Mouse (Mus musculus): Measurements from ENCODE around the gene Gm5134. TPM values are rescaled to one million over a fixed set of nuclear protein-coding genes. Genes with fewer than 3 reads are reported as not detected.

The Gm5134 gene
- total RNA-seq, 1 experiment, result 4.2 TPM

- H3K27ac ChIP-seq (ENCODE audit: insufficient read depth, low read depth, low read length, poor library complexity, severe bottlenecking), result no peak overlapping the region
- in situ Hi-C loops (cut with MboI; ENCODE audit: low sequenced_read_pairs in 2 of 2, unreplicated experiment in 2 of 2), result no loop called here
- H3K9ac ChIP-seq (ENCODE audit: insufficient read depth, low read depth, low read length, poor library complexity, severe bottlenecking), result no peak overlapping the region
- no peaks in the 10 kb centered on the region for H3K9me3 ChIP-seq (ENCODE audit: control insufficient read depth, insufficient read depth, low read depth, low read length)
- peaks cover 24% of the 10 kb centered on the region for H3K36me3 ChIP-seq (ENCODE audit: control insufficient read depth, insufficient read depth, low read length, poor library complexity, severe bottlenecking)
- DNase-seq (ENCODE audit: low read depth, low spot score), result no peak
- TF ChIP-seq MAFK (IDR thresholded peaks at IDR 0.05; ENCODE audit: insufficient read depth, low read depth, low read length) (no peak), ZNF384 (IDR thresholded peaks at IDR 0.05; ENCODE audit: low read depth, low read length) (no peak), HCFC1 (IDR thresholded peaks at IDR 0.05; ENCODE audit: borderline replicate concordance, insufficient read depth, low read length) (no peak), ZC3H11A (IDR thresholded peaks at IDR 0.05; ENCODE audit: borderline replicate concordance, low read depth, low read length) (no peak), CHD2 (IDR thresholded peaks at IDR 0.05; ENCODE audit: low read depth, low read length) (no peak)
- peak overlapping the region in 1 of 2 experiments; percentile 3; a peak in 1 of 4 replicates for H3K4me3 ChIP-seq (ENCODE audit: insufficient read depth in 1 of 2, low read depth in 1 of 2, low read length in 2 of 2, poor library complexity in 1 of 2, severe bottlenecking in 1 of 2)
- H3K4me1 ChIP-seq (ENCODE audit: control insufficient read depth in 2 of 2, insufficient read depth in 2 of 2, low read length in 2 of 2, poor library complexity in 1 of 2), result peaks cover 9 to 10% of the 10 kb centered on the region in 2 experiments
These were observed 81.0 kb downstream of the Gm5134 start for GRCm38 (mm10) chr10:76035277-76035676.

- no peak for DNase-seq (ENCODE audit: low read depth, low spot score)
- Histone ChIP-seq H3K4me1 (ENCODE audit: control insufficient read depth in 2 of 2, insufficient read depth in 2 of 2, low read length in 2 of 2, poor library complexity in 1 of 2) (peaks cover 7 to 11% of the 10 kb centered on the region in 2 experiments), H3K27ac (ENCODE audit: insufficient read depth, low read depth, low read length, poor library complexity, severe bottlenecking) (peak overlapping the region; percentile 38; the same call in 1 of the 2 replicates), H3K4me3 (ENCODE audit: insufficient read depth in 1 of 2, low read depth in 1 of 2, low read length in 2 of 2, poor library complexity in 1 of 2, severe bottlenecking in 1 of 2) (peak overlapping the region in 1 of 2 experiments; percentile 30; a peak in 1 of 4 replicates), H3K9me3 (ENCODE audit: control insufficient read depth, insufficient read depth, low read depth, low read length) (no peaks in the 10 kb centered on the region), H3K9ac (ENCODE audit: insufficient read depth, low read depth, low read length, poor library complexity, severe bottlenecking) (peak overlapping the region; percentile 15; the same call in 1 of the 2 replicates), H3K36me3 (ENCODE audit: control insufficient read depth, insufficient read depth, low read length, poor library complexity, severe bottlenecking) (peaks cover 34% of the 10 kb centered on the region)
- TF ChIP-seq ZNF384 (IDR thresholded peaks at IDR 0.05; ENCODE audit: low read depth, low read length) (no peak), CHD2 (IDR thresholded peaks at IDR 0.05; ENCODE audit: low read depth, low read length) (no peak), MAFK (IDR thresholded peaks at IDR 0.05; ENCODE audit: insufficient read depth, low read depth, low read length) (no peak), HCFC1 (IDR thresholded peaks at IDR 0.05; ENCODE audit: borderline replicate concordance, insufficient read depth, low read length) (no peak), ZC3H11A (IDR thresholded peaks at IDR 0.05; ENCODE audit: borderline replicate concordance, low read depth, low read length) (no peak)
- in situ Hi-C loops (cut with MboI; ENCODE audit: low sequenced_read_pairs in 2 of 2, unreplicated experiment in 2 of 2), result no loop called here
These were observed 82.6 kb downstream of the Gm5134 start for GRCm38 (mm10) chr10:76036962-76037361.

- in situ Hi-C loops (cut with MboI; ENCODE audit: low sequenced_read_pairs in 2 of 2, unreplicated experiment in 2 of 2), result no loop called here
- Histone ChIP-seq H3K9ac (ENCODE audit: insufficient read depth, low read depth, low read length, poor library complexity, severe bottlenecking) (peak overlapping the region; percentile 38; the same call in 1 of the 2 replicates), H3K9me3 (ENCODE audit: control insufficient read depth, insufficient read depth, low read depth, low read length) (no peaks in the 10 kb centered on the region), H3K36me3 (ENCODE audit: control insufficient read depth, insufficient read depth, low read length, poor library complexity, severe bottlenecking) (peaks cover 16% of the 10 kb centered on the region), H3K4me1 (ENCODE audit: control insufficient read depth in 2 of 2, insufficient read depth in 2 of 2, low read length in 2 of 2, poor library complexity in 1 of 2) (peaks cover 4 to 27% of the 10 kb centered on the region in 2 experiments), H3K4me3 (ENCODE audit: insufficient read depth in 1 of 2, low read depth in 1 of 2, low read length in 2 of 2, poor library complexity in 1 of 2, severe bottlenecking in 1 of 2) (no peak overlapping the region), H3K27ac (ENCODE audit: insufficient read depth, low read depth, low read length, poor library complexity, severe bottlenecking) (peak overlapping the region; percentile 85; the same call in 1 of the 2 replicates)
- TF ChIP-seq CHD2 (IDR thresholded peaks at IDR 0.05; ENCODE audit: low read depth, low read length) (0 out of 2 replicates have a peak, but pooled peaks have one; percentile 46), ZNF384 (IDR thresholded peaks at IDR 0.05; ENCODE audit: low read depth, low read length) (no peak), ZC3H11A (IDR thresholded peaks at IDR 0.05; ENCODE audit: borderline replicate concordance, low read depth, low read length) (no peak), MAFK (IDR thresholded peaks at IDR 0.05; ENCODE audit: insufficient read depth, low read depth, low read length) (no peak), HCFC1 (IDR thresholded peaks at IDR 0.05; ENCODE audit: borderline replicate concordance, insufficient read depth, low read length) (no peak)
- no peak for DNase-seq (ENCODE audit: low read depth, low spot score)
These were observed 91.0 kb downstream of the Gm5134 start for GRCm38 (mm10) chr10:76045343-76045742.

GRCm38 (mm10) chr10:76046754-76047153, 92.4 kb downstream of the Gm5134 start:
- H3K4me1 ChIP-seq (ENCODE audit: control insufficient read depth in 2 of 2, insufficient read depth in 2 of 2, low read length in 2 of 2, poor library complexity in 1 of 2), result peaks cover 4 to 25% of the 10 kb centered on the region in 2 experiments
- no peak for DNase-seq (ENCODE audit: low read depth, low spot score)
- no peak overlapping the region for H3K4me3 ChIP-seq (ENCODE audit: insufficient read depth in 1 of 2, low read depth in 1 of 2, low read length in 2 of 2, poor library complexity in 1 of 2, severe bottlenecking in 1 of 2)
- in situ Hi-C loops (cut with MboI; ENCODE audit: low sequenced_read_pairs in 2 of 2, unreplicated experiment in 2 of 2), result no loop called here
- no peak overlapping the region; the same call in 1 of the 2 replicates for H3K27ac ChIP-seq (ENCODE audit: insufficient read depth, low read depth, low read length, poor library complexity, severe bottlenecking)
- H3K36me3 ChIP-seq (ENCODE audit: control insufficient read depth, insufficient read depth, low read length, poor library complexity, severe bottlenecking), result peaks cover 8% of the 10 kb centered on the region; the same call in 1 of the 2 replicates
- TF ChIP-seq HCFC1 (IDR thresholded peaks at IDR 0.05; ENCODE audit: borderline replicate concordance, insufficient read depth, low read length) (no peak), ZC3H11A (IDR thresholded peaks at IDR 0.05; ENCODE audit: borderline replicate concordance, low read depth, low read length) (no peak), MAFK (IDR thresholded peaks at IDR 0.05; ENCODE audit: insufficient read depth, low read depth, low read length) (no peak), CHD2 (IDR thresholded peaks at IDR 0.05; ENCODE audit: low read depth, low read length) (no peak), ZNF384 (IDR thresholded peaks at IDR 0.05; ENCODE audit: low read depth, low read length) (no peak)
- no peaks in the 10 kb centered on the region for H3K9me3 ChIP-seq (ENCODE audit: control insufficient read depth, insufficient read depth, low read depth, low read length)
- H3K9ac ChIP-seq (ENCODE audit: insufficient read depth, low read depth, low read length, poor library complexity, severe bottlenecking), result no peak overlapping the region
